Mouse (Mus musculus): Measurements from ENCODE around the gene Cdca8.

Gene Cdca8

GRCm38 (mm10) chr4:124881341-124881908 lies 57.7 kb downstream of the Cdca8 start:
- Histone ChIP-seq H3K4me3 (replicated peaks; ENCODE audit: low read length) (peak overlapping the region; percentile 80), H3K9me3 (ENCODE audit: low read length) (peaks cover 6% of the 10 kb centered on the region), H3K27me3 (ENCODE audit: insufficient read depth, low read length) (peaks cover 78% of the 10 kb centered on the region), H3K36me3 (ENCODE audit: insufficient read depth, low read length) (no peaks in the 10 kb centered on the region), H3K4me1 (replicated peaks; ENCODE audit: low read depth, low read length) (peaks cover 45% of the 10 kb centered on the region)
- TF ChIP-seq NANOG (IDR thresholded peaks at IDR 0.05; ENCODE audit: borderline replicate concordance, low read length): no peak
- TF ChIP-seq POU5F1 (IDR thresholded peaks at IDR 0.05; ENCODE audit: borderline replicate concordance, low read length): no peak
- no peak for TF ChIP-seq CTCF (conservative IDR thresholded peaks at IDR 0.05; ENCODE audit: low read length)

DNA sequence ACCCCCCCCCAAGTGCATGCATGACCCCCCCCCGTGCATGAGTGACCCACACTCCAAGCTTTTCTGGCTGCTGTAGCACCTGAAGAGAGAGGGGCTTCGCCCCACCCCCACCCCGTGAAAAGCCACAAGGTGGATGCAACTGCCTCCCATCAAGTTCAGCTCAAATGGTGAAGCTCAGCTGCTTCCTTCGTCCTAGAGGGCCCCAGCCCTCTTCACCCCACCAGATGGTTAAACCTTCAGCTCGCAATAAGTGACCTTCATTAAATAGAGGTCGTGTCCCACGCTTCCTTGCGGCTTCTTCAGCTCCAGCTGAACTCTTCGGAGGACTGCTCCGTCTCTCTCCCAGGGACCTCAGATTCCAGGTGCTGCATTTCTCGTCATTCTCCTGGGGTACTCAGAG lies 58.5 kb downstream of the Cdca8 start, which contains the start of gene Epha10:
Gene Epha10 (plus strand): TSS at position 301 of the 400 bp plus-strand sequence.
- Histone ChIP-seq H3K4me1 (replicated peaks; ENCODE audit: low read depth, low read length) (peaks cover 38% of the 10 kb centered on the region), H3K9me3 (ENCODE audit: low read length) (peaks cover 6% of the 10 kb centered on the region), H3K36me3 (ENCODE audit: insufficient read depth, low read length) (no peaks in the 10 kb centered on the region), H3K27me3 (ENCODE audit: insufficient read depth, low read length) (peaks cover 70% of the 10 kb centered on the region), H3K4me3 (replicated peaks; ENCODE audit: low read length) (peak within 1 kb of the TSS; percentile 80)
- no peak for TF ChIP-seq CTCF (conservative IDR thresholded peaks at IDR 0.05; ENCODE audit: low read length)
- TF ChIP-seq POU5F1 (IDR thresholded peaks at IDR 0.05; ENCODE audit: borderline replicate concordance, low read length): no peak
- no peak for TF ChIP-seq NANOG (IDR thresholded peaks at IDR 0.05; ENCODE audit: borderline replicate concordance, low read length)

- Histone ChIP-seq H3K4me1 (replicated peaks; ENCODE audit: low read depth, low read length) (0 out of 2 replicates have a peak, but pooled peaks cover 4% of the 10 kb centered on the region), H3K9me3 (ENCODE audit: low read length) (no peaks in the 10 kb centered on the region), H3K36me3 (ENCODE audit: insufficient read depth, low read length) (no peaks in the 10 kb centered on the region), H3K27me3 (ENCODE audit: insufficient read depth, low read length) (no peaks in the 10 kb centered on the region; the same call in none of the 2 replicates), H3K4me3 (replicated peaks; ENCODE audit: low read length) (no peak overlapping the region)
- TF ChIP-seq NANOG (IDR thresholded peaks at IDR 0.05; ENCODE audit: borderline replicate concordance, low read length) (no peak), CTCF (conservative IDR thresholded peaks at IDR 0.05; ENCODE audit: low read length) (peak; percentile 99), POU5F1 (IDR thresholded peaks at IDR 0.05; ENCODE audit: borderline replicate concordance, low read length) (no peak)
Measured at GRCm38 (mm10) chr4:124872719-124873118, 66.4 kb downstream of the Cdca8 start.

Data from E14TG2a.4 (cell line).